Mouse (Mus musculus): Measurements from ENCODE around the gene Atp8a2. TPM values are rescaled to one million over a fixed set of nuclear protein-coding genes. Genes with fewer than 3 reads are reported as not detected.

Gene Atp8a2
- polyA plus RNA-seq, 1 experiment from 2014 or later: 10.3 TPM

DNA sequence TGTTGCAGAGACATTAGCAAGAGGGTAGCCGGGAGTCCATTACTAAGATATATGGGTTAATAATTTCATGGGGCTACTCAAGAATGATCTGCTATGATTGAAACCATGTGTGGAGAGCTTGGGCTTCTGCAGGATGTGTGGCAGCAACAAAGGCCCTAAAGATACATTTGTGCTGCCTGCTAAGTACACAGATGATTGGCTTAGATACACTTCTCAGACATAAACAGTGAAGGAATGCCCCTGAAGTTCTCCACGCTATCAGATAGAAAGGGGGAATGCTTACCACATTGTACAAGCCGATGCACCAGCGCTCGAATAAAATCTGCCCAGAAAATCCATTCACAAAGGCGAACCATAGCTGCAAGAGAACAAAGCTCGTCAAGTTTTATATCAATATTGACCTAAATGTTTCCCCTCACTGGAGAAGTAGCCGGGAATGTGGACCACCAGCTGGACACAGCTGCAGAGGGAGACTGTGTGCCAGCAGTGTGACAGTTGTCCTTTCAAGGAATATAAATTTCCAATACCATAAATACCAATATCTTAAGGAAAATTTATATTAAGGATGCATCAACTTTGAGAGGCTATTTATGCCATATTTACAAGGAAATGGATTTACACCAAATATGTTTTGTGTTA, 394.9 kb downstream of the Atp8a2 start:
- Histone ChIP-seq H3K27me3 (ENCODE audit: control insufficient read depth, insufficient read depth, low read length) (no peaks in the 10 kb centered on the region), H3K4me3 (ENCODE audit: low read depth, low read length) (no peak overlapping the region), H3K4me2 (replicated peaks; ENCODE audit: low read depth, low read length) (no peak overlapping the region), H3K36me3 (ENCODE audit: control insufficient read depth, insufficient read depth, low read length) (no peaks in the 10 kb centered on the region), H3K4me1 (replicated peaks; ENCODE audit: control insufficient read depth, insufficient read depth, low read length) (no peaks in the 10 kb centered on the region), H3K27ac (ENCODE audit: low read depth, low read length) (no peak overlapping the region), H3K9ac (ENCODE audit: low read depth, low read length) (no peak overlapping the region), H3K9me3 (ENCODE audit: control insufficient read depth, low read length) (no peaks in the 10 kb centered on the region)
- DNase-seq (ENCODE audit: low spot score) (no peak), ATAC-seq (ENCODE audit: low FRiP score) (no peak)
- WGBS: 66% methylated on average over 8 of the region's 8 CpGs

- WGBS: 94% methylated on average over 3 of the region's 3 CpGs
- no peak for ATAC-seq (ENCODE audit: low FRiP score)
- Histone ChIP-seq H3K27ac (ENCODE audit: low read depth, low read length) (no peak overlapping the region), H3K4me1 (replicated peaks; ENCODE audit: control insufficient read depth, insufficient read depth, low read length) (no peaks in the 10 kb centered on the region), H3K9ac (ENCODE audit: low read depth, low read length) (no peak overlapping the region), H3K4me2 (replicated peaks; ENCODE audit: low read depth, low read length) (no peak overlapping the region), H3K27me3 (ENCODE audit: control insufficient read depth, insufficient read depth, low read length) (no peaks in the 10 kb centered on the region), H3K36me3 (ENCODE audit: control insufficient read depth, insufficient read depth, low read length) (no peaks in the 10 kb centered on the region), H3K4me3 (ENCODE audit: low read depth, low read length) (no peak overlapping the region), H3K9me3 (ENCODE audit: control insufficient read depth, low read length) (no peaks in the 10 kb centered on the region)
- DNase-seq (ENCODE audit: low spot score): no peak
Observed at GRCm38 (mm10) chr14:59799511-59799910, 397.5 kb downstream of the Atp8a2 start.

- H3K9ac ChIP-seq (ENCODE audit: low read depth, low read length): no peak overlapping the region
- H3K4me1 ChIP-seq (replicated peaks; ENCODE audit: control insufficient read depth, insufficient read depth, low read length): no peaks in the 10 kb centered on the region
- no peaks in the 10 kb centered on the region for H3K27me3 ChIP-seq (ENCODE audit: control insufficient read depth, insufficient read depth, low read length)
- no peak overlapping the region for H3K4me3 ChIP-seq (ENCODE audit: low read depth, low read length)
- no peak overlapping the region for H3K27ac ChIP-seq (ENCODE audit: low read depth, low read length)
- H3K36me3 ChIP-seq (ENCODE audit: control insufficient read depth, insufficient read depth, low read length): no peaks in the 10 kb centered on the region
- no peaks in the 10 kb centered on the region for H3K9me3 ChIP-seq (ENCODE audit: control insufficient read depth, low read length)
- ATAC-seq (ENCODE audit: low FRiP score): no peak
- WGBS: 34% methylated on average over 10 of the region's 10 CpGs
- H3K4me2 ChIP-seq (replicated peaks; ENCODE audit: low read depth, low read length): no peak overlapping the region
- no peak for DNase-seq (ENCODE audit: low spot score)
Observed at GRCm38 (mm10) chr14:59793841-59794240, 403.1 kb downstream of the Atp8a2 start.

- WGBS: 86% methylated on average over 11 of the region's 11 CpGs
- Histone ChIP-seq H3K4me3 (ENCODE audit: low read depth, low read length) (no peak overlapping the region), H3K27ac (ENCODE audit: low read depth, low read length) (no peak overlapping the region), H3K36me3 (ENCODE audit: control insufficient read depth, insufficient read depth, low read length) (no peaks in the 10 kb centered on the region), H3K4me1 (replicated peaks; ENCODE audit: control insufficient read depth, insufficient read depth, low read length) (no peaks in the 10 kb centered on the region), H3K4me2 (replicated peaks; ENCODE audit: low read depth, low read length) (no peak overlapping the region), H3K9me3 (ENCODE audit: control insufficient read depth, low read length) (no peaks in the 10 kb centered on the region), H3K27me3 (ENCODE audit: control insufficient read depth, insufficient read depth, low read length) (no peaks in the 10 kb centered on the region), H3K9ac (ENCODE audit: low read depth, low read length) (no peak overlapping the region)
- DNase-seq (ENCODE audit: low spot score) (no peak), ATAC-seq (ENCODE audit: low FRiP score) (no peak)
Observed at GRCm38 (mm10) chr14:59783348-59784341, 413.3 kb downstream of the Atp8a2 start.

- no peak overlapping the region for H3K27ac ChIP-seq (ENCODE audit: low read depth, low read length)
- DNase-seq (ENCODE audit: low spot score) (no peak), ATAC-seq (ENCODE audit: low FRiP score) (no peak)
- WGBS: 69% methylated on average over 9 of the region's 9 CpGs
- H3K4me1 ChIP-seq (replicated peaks; ENCODE audit: control insufficient read depth, insufficient read depth, low read length): no peaks in the 10 kb centered on the region
- no peaks in the 10 kb centered on the region for H3K27me3 ChIP-seq (ENCODE audit: control insufficient read depth, insufficient read depth, low read length)
- H3K9me3 ChIP-seq (ENCODE audit: control insufficient read depth, low read length): no peaks in the 10 kb centered on the region
- no peak overlapping the region for H3K4me2 ChIP-seq (replicated peaks; ENCODE audit: low read depth, low read length)
- H3K4me3 ChIP-seq (ENCODE audit: low read depth, low read length): no peak overlapping the region
- no peaks in the 10 kb centered on the region for H3K36me3 ChIP-seq (ENCODE audit: control insufficient read depth, insufficient read depth, low read length)
- no peak overlapping the region for H3K9ac ChIP-seq (ENCODE audit: low read depth, low read length)
Observed at GRCm38 (mm10) chr14:59780391-59780790, 416.6 kb downstream of the Atp8a2 start.

DNA sequence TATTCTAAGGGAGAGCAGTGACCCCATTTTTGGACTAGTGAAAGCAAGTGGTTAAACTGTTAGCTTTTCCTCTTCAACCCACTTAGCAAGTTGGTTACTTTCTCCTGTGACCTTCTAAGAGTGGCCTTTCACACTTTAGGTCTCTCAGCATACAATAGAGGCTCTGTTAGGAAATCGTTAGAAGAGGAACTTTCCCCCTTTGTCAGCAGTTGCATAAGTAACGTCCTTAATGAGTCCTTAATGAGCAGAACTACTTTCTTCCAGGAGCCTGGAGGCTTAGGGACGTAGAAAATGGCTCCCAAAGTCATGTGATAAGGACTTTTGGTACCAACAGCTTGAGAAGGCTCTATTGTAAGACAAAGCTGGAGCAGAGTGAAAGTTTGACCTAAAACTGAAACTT, 434.8 kb downstream of the Atp8a2 start:
- Histone ChIP-seq H3K36me3 (ENCODE audit: control insufficient read depth, insufficient read depth, low read length) (no peaks in the 10 kb centered on the region), H3K27ac (ENCODE audit: low read depth, low read length) (no peak overlapping the region), H3K4me2 (replicated peaks; ENCODE audit: low read depth, low read length) (no peak overlapping the region), H3K9ac (ENCODE audit: low read depth, low read length) (no peak overlapping the region), H3K4me3 (ENCODE audit: low read depth, low read length) (no peak overlapping the region), H3K27me3 (ENCODE audit: control insufficient read depth, insufficient read depth, low read length) (no peaks in the 10 kb centered on the region), H3K4me1 (replicated peaks; ENCODE audit: control insufficient read depth, insufficient read depth, low read length) (no peaks in the 10 kb centered on the region), H3K9me3 (ENCODE audit: control insufficient read depth, low read length) (no peaks in the 10 kb centered on the region)
- no peak for ATAC-seq (ENCODE audit: low FRiP score)
- 52% methylated on average over 3 of the region's 3 CpGs for WGBS
- no peak for DNase-seq (ENCODE audit: low spot score)

DNA sequence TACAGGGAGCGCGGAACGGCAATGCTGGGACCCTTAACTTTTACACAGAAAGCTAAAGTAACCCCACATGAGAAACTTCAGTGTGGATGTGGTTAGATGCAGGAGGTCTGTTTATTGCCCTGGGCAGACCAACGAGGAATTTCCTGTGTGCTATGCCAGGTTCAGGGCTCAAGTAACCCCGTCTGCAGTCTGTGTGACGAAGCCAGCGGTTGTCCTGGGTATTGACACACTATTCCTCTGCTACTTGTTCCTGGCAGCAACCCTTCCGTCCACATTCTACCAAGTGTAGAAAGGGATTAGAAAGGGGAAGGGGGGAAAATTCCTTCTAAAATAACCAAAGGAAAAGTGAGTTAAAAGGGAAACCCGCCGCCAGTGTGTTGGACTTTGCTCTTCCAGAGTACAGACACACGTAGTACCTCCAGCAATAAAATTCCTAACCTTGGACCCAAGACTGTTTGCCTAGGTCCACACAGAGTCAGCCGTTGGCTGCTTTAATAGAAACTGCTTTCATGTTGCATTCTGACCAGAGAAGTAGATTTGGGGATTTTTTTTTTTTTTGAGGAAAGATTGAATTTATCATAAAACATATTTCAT, 437.0 kb downstream of the Atp8a2 start:
- WGBS: 73% methylated on average over 12 of the region's 12 CpGs
- ATAC-seq (ENCODE audit: low FRiP score) (no peak), DNase-seq (ENCODE audit: low spot score) (no peak)

DNA sequence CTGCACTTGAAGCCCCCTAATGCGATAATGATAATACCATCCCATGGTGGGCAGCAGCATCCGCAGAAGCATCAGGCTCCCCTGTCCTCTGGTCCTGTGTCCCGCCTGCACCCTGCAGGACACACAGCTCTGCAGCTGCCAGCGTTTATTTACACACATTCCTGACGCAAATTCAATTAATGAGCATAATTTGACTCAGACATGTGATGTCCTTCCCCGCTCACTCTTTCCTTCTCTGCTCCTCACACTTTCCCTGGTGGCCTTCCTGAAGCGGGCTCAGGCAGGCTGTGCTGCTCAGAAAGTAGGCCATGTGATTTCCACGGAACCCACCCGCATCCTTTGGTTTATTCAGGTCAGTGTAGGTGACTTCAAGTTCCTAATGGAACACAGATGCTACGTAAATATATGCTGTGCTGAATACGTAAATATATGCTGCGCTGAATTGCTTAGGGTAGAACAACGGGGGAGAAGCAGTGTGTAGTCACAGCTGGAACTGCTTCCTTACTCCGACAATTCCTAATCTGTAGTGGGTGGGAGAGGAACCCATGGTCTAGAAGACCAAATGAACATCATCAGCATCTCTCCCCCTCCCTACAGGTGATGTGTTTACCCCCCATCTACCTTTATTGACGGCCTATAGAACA, 437.7 kb downstream of the Atp8a2 start:
- ATAC-seq (ENCODE audit: low FRiP score): no peak
- no peak overlapping the region for H3K4me3 ChIP-seq (ENCODE audit: low read depth, low read length)
- no peaks in the 10 kb centered on the region for H3K4me1 ChIP-seq (replicated peaks; ENCODE audit: control insufficient read depth, insufficient read depth, low read length)

More for the DNA sequence above, 437.0 kb downstream of the Atp8a2 start:
- Histone ChIP-seq H3K4me1 (replicated peaks; ENCODE audit: control insufficient read depth, insufficient read depth, low read length) (no peaks in the 10 kb centered on the region), H3K4me2 (replicated peaks; ENCODE audit: low read depth, low read length) (no peak overlapping the region), H3K9ac (ENCODE audit: low read depth, low read length) (no peak overlapping the region), H3K27me3 (ENCODE audit: control insufficient read depth, insufficient read depth, low read length) (no peaks in the 10 kb centered on the region), H3K27ac (ENCODE audit: low read depth, low read length) (no peak overlapping the region), H3K9me3 (ENCODE audit: control insufficient read depth, low read length) (no peaks in the 10 kb centered on the region), H3K36me3 (ENCODE audit: control insufficient read depth, insufficient read depth, low read length) (no peaks in the 10 kb centered on the region), H3K4me3 (ENCODE audit: low read depth, low read length) (no peak overlapping the region)

More for the DNA sequence above, 437.7 kb downstream of the Atp8a2 start:
- H3K27ac ChIP-seq (ENCODE audit: low read depth, low read length): no peak overlapping the region
- DNase-seq (ENCODE audit: low spot score): no peak
- H3K9ac ChIP-seq (ENCODE audit: low read depth, low read length): no peak overlapping the region
- H3K4me2 ChIP-seq (replicated peaks; ENCODE audit: low read depth, low read length): no peak overlapping the region
- no peaks in the 10 kb centered on the region for H3K9me3 ChIP-seq (ENCODE audit: control insufficient read depth, low read length)
- no peaks in the 10 kb centered on the region for H3K36me3 ChIP-seq (ENCODE audit: control insufficient read depth, insufficient read depth, low read length)
- no peaks in the 10 kb centered on the region for H3K27me3 ChIP-seq (ENCODE audit: control insufficient read depth, insufficient read depth, low read length)
- WGBS: 61% methylated on average over 15 of the region's 15 CpGs
